Mouse (Mus musculus): Measurements from ENCODE around the gene Ybey. TPM values are rescaled to one million over a fixed set of nuclear protein-coding genes. Genes with fewer than 3 reads are reported as not detected.

Ybey gene
- polyA plus RNA-seq, 1 experiment from 2014 or later, result 5.7 TPM

- Histone ChIP-seq H3K27ac (no peak overlapping the region), H3K9ac (no peak overlapping the region), H3K9me3 (replicated peaks) (no peaks in the 10 kb centered on the region), H3K4me3 (no peak overlapping the region), H3K4me1 (no peaks in the 10 kb centered on the region), H3K4me2 (no peak overlapping the region), H3K27me3 (replicated peaks) (no peaks in the 10 kb centered on the region), H3K36me3 (peaks cover 98% of the 10 kb centered on the region)
- no peak for ATAC-seq
- 74% methylated on average over 6 of the region's 6 CpGs for WGBS (ENCODE audit: insufficient replicate concordance)
Observed at GRCm38 (mm10) chr10:76481480-76481879, 12.6 kb upstream of the Ybey start.

DNA sequence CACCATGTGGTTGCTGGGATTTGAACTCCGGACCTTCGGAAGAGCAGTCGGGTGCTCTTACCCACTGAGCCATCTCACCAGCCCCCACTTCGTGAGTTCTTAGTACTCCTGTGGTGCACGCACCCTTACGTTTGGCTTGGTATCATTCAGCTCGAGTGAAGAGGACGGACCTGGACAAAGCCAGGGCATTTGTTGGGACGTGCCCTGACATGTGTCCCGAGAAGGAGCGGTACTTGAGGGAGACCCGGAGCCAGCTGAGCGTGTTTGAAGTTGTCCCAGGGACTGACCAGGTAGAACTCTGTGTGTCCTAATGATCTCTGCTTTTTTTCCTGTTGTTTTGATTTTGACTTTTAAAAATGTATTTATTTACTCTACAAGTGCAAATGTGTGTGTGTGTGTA lies 11.9 kb upstream of the Ybey start:
- Histone ChIP-seq H3K36me3 (peaks cover 98% of the 10 kb centered on the region), H3K4me1 (no peaks in the 10 kb centered on the region), H3K4me3 (no peak overlapping the region), H3K4me2 (no peak overlapping the region), H3K27me3 (replicated peaks) (no peaks in the 10 kb centered on the region), H3K27ac (no peak overlapping the region), H3K9ac (no peak overlapping the region), H3K9me3 (replicated peaks) (no peaks in the 10 kb centered on the region)
- 89% methylated on average over 13 of the region's 13 CpGs for WGBS (ENCODE audit: insufficient replicate concordance)
- ATAC-seq, result no peak

DNA sequence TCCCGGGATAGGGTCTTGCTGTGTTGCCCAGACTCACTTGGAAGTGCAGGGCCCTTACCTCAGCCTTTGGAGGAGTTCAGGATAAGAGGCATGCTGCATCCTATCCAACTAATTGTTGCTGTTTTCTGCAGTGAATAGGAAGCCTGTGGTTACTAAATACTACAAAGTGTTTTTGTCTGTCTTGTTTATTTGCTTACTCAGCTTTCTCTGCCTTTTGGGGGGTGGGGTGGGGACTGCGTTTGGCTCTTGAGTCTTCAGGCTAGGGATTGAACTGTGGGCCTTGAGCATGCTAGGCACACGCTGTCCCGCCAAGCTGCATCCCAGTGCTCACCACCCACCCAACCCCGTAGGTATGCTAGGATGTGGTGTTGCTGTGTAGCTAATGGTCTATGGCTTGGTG lies 4.8 kb upstream of the Ybey start:
- H3K4me3 ChIP-seq, result no peak overlapping the region
- no peak for ATAC-seq
- H3K4me2 ChIP-seq, result no peak overlapping the region
- H3K27me3 ChIP-seq (replicated peaks), result no peaks in the 10 kb centered on the region
- H3K36me3 ChIP-seq, result peaks cover 86% of the 10 kb centered on the region
- H3K27ac ChIP-seq, result no peak overlapping the region
- 86% methylated on average over 5 of the region's 5 CpGs for WGBS (ENCODE audit: insufficient replicate concordance)
- H3K9ac ChIP-seq, result no peak overlapping the region
- peaks cover 24% of the 10 kb centered on the region; the same call in 1 of the 2 replicates for H3K4me1 ChIP-seq
- H3K9me3 ChIP-seq (replicated peaks), result no peaks in the 10 kb centered on the region

GRCm38 (mm10) chr10:76462721-76463120 lies 6.2 kb downstream of the Ybey start:
- Histone ChIP-seq H3K9me3 (replicated peaks) (peaks cover 16% of the 10 kb centered on the region), H3K4me3 (no peak overlapping the region), H3K27ac (no peak overlapping the region), H3K27me3 (replicated peaks) (no peaks in the 10 kb centered on the region), H3K9ac (no peak overlapping the region), H3K36me3 (peaks cover 39% of the 10 kb centered on the region), H3K4me1 (peaks cover 3% of the 10 kb centered on the region), H3K4me2 (no peak overlapping the region)
- 81% methylated on average over 6 of the region's 6 CpGs for WGBS (ENCODE audit: insufficient replicate concordance)
- ATAC-seq, result no peak

GRCm38 (mm10) chr10:76462312-76462711 lies 6.6 kb downstream of the Ybey start:
- no peak for ATAC-seq
- 83% methylated on average over 7 of the region's 7 CpGs for WGBS (ENCODE audit: insufficient replicate concordance)
- H3K27ac ChIP-seq, result no peak overlapping the region

DNA sequence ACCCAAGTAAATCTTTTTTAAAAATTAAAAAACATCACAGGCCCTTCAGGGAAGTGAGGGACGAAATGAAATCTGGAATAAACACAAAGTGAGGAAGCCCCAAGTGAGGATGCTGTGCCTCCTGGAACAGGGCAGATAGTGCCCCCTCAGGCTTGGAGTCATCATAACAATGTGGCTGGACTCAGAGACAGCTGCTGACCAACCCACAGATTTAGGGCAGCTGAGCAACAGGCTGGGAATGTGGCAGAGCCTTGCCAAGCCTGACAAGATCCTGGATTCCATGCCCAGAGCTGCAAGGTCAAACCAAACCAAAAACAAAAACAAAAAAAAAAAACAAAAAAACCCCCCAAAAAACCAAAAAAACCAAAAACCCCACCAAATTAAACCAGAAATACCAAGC lies 7.7 kb downstream of the Ybey start:
- 66% methylated on average over 1 of the region's 1 CpGs for WGBS (ENCODE audit: insufficient replicate concordance)
- Histone ChIP-seq H3K4me3 (no peak overlapping the region), H3K9me3 (replicated peaks) (peaks cover 16% of the 10 kb centered on the region), H3K27me3 (replicated peaks) (no peaks in the 10 kb centered on the region), H3K9ac (no peak overlapping the region), H3K27ac (no peak overlapping the region), H3K36me3 (peaks cover 37% of the 10 kb centered on the region), H3K4me1 (no peaks in the 10 kb centered on the region), H3K4me2 (no peak overlapping the region)
- no peak for ATAC-seq

More at GRCm38 (mm10) chr10:76462312-76462711, 6.6 kb downstream of the Ybey start:
- Histone ChIP-seq H3K4me1 (no peaks in the 10 kb centered on the region), H3K27me3 (replicated peaks) (no peaks in the 10 kb centered on the region), H3K9ac (no peak overlapping the region), H3K4me2 (no peak overlapping the region), H3K36me3 (peaks cover 39% of the 10 kb centered on the region), H3K9me3 (replicated peaks) (peaks cover 16% of the 10 kb centered on the region), H3K4me3 (no peak overlapping the region)

GRCm38 (mm10) chr10:76455289-76455688 lies 13.6 kb downstream of the Ybey start:
- no peak overlapping the region for H3K4me2 ChIP-seq
- H3K9ac ChIP-seq, result no peak overlapping the region
- H3K27me3 ChIP-seq (replicated peaks), result 0 out of 2 replicates have a peak, but pooled peaks cover 4% of the 10 kb centered on the region
- H3K4me1 ChIP-seq, result no peaks in the 10 kb centered on the region
- peaks cover 3% of the 10 kb centered on the region; the same call in 1 of the 2 replicates for H3K36me3 ChIP-seq
- peaks cover 14% of the 10 kb centered on the region for H3K9me3 ChIP-seq (replicated peaks)
- WGBS (ENCODE audit: insufficient replicate concordance), result 45% methylated on average over 5 of the region's 5 CpGs
- no peak for ATAC-seq
- H3K27ac ChIP-seq, result no peak overlapping the region
- no peak overlapping the region for H3K4me3 ChIP-seq

DNA sequence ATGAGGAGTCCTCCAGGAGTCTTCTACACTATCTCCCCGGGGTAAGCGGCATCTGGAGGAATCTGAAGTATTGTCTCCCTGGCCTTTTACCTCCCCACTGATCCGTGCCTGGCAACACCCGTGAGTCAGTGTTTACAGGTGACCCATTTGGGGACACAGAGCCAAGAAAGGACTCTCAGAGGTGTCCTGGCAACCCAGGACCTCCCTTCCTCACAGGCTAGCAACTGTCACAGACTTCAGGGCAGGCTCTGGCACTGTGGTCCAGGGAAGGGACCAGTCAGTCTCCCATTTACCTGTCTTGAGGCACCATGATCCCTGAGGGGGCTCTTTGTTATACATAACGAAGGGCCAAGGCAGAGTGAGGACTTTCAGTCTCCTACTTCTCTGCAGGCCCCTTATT lies 20.1 kb downstream of the Ybey start, which contains the start of gene 2610028H24Rik:
2610028H24Rik (plus strand) TSS at position 231 of the 400 bp plus-strand sequence.
- Histone ChIP-seq H3K4me3 (no peak within 1 kb of the TSS), H3K9ac (no peak within 1 kb of the TSS), H3K9me3 (replicated peaks) (no peaks in the 10 kb centered on the region), H3K36me3 (no peaks in the 10 kb centered on the region), H3K27ac (no peak within 1 kb of the TSS), H3K4me2 (no peak within 1 kb of the TSS), H3K4me1 (peaks cover 42% of the 10 kb centered on the region), H3K27me3 (replicated peaks) (no peaks in the 10 kb centered on the region)
- WGBS (ENCODE audit: insufficient replicate concordance), result 70% methylated on average over 5 of the region's 5 CpGs
- ATAC-seq, result no peak

DNA sequence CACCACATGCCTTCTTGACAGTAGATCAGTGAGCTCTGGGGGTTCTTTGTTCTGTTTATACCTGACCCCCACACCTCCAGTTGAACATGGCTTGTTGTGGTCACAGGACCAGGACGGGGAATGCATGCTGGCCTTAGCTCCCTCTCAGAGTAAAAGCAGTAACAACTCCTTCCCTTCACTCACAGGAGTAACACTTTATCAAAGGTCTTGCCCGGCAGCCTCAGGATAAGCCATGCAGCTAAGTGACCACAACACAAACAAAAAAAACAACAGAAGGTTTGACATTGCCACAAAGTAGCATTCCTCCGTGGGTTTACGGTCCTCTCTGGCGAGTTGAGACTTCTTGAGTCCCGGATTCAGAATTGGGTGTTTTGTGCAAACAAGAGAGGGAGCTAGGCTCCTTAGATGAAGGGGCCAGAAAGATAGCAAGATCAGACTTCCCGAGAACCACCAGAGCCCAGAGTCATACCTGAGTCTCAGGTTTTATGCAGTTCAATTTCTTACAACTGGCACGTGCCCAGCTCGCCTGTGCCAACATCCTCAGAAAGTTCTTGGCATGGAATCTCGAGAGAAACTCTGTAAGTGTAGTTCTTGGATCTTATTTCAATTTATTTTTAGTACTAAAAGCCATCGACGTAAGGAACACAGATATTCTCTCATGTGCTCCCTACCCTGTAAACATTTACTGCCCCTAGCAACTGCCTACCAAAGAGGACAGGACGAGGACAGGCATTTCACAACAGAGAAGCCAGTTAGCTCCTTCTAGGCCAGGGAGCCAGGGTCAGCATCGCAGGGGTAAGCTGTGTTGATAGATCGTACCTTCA lies 21.3 kb downstream of the Ybey start:
- Histone ChIP-seq H3K27ac (peak overlapping the region; percentile 66; the same call in 1 of the 2 replicates), H3K4me1 (peaks cover 51% of the 10 kb centered on the region), H3K36me3 (no peaks in the 10 kb centered on the region), H3K4me3 (no peak overlapping the region), H3K9me3 (replicated peaks) (no peaks in the 10 kb centered on the region), H3K27me3 (replicated peaks) (no peaks in the 10 kb centered on the region), H3K4me2 (no peak overlapping the region), H3K9ac (0 out of 2 replicates have a peak overlapping the region, but pooled peaks have one; percentile 2)
- ATAC-seq, result no peak
- WGBS (ENCODE audit: insufficient replicate concordance), result 67% methylated on average over 15 of the region's 15 CpGs

- peak overlapping the region; percentile 33 for H3K9ac ChIP-seq
- no peak for ATAC-seq
- no peak overlapping the region for H3K4me3 ChIP-seq
- H3K4me1 ChIP-seq, result peaks cover 57% of the 10 kb centered on the region
- H3K36me3 ChIP-seq, result peaks cover 3% of the 10 kb centered on the region
- no peaks in the 10 kb centered on the region for H3K27me3 ChIP-seq (replicated peaks)
- H3K4me2 ChIP-seq, result peak overlapping the region; percentile 21
- H3K9me3 ChIP-seq (replicated peaks), result no peaks in the 10 kb centered on the region
- WGBS (ENCODE audit: insufficient replicate concordance), result 20% methylated on average over 4 of the region's 4 CpGs
- peak overlapping the region; percentile 66 for H3K27ac ChIP-seq
Observed at GRCm38 (mm10) chr10:76445996-76446681, 22.8 kb downstream of the Ybey start.

GRCm38 (mm10) chr10:76442178-76443088 lies 26.5 kb downstream of the Ybey start, which contains the start of gene Pcnt:
Gene Pcnt, minus strand, starts transcription at chr10:76442786.
- H3K27me3 ChIP-seq (replicated peaks), result no peaks in the 10 kb centered on the region
- H3K4me1 ChIP-seq, result peaks cover 57% of the 10 kb centered on the region
- peak; percentile 98 for ATAC-seq
- no peaks in the 10 kb centered on the region for H3K9me3 ChIP-seq (replicated peaks)
- peak within 1 kb of the TSS; percentile 89 for H3K4me3 ChIP-seq
- H3K9ac ChIP-seq, result peak within 1 kb of the TSS; percentile 86
- H3K4me2 ChIP-seq, result peak within 1 kb of the TSS; percentile 86
- H3K36me3 ChIP-seq, result peaks cover 39% of the 10 kb centered on the region
- WGBS (ENCODE audit: insufficient replicate concordance), result under 1% methylated on average over 77 of the region's 78 CpGs
- H3K27ac ChIP-seq, result peak within 1 kb of the TSS; percentile 99
